Mouse (Mus musculus): Measurements from ENCODE around the gene Pbx1.

The Pbx1 gene

DNA sequence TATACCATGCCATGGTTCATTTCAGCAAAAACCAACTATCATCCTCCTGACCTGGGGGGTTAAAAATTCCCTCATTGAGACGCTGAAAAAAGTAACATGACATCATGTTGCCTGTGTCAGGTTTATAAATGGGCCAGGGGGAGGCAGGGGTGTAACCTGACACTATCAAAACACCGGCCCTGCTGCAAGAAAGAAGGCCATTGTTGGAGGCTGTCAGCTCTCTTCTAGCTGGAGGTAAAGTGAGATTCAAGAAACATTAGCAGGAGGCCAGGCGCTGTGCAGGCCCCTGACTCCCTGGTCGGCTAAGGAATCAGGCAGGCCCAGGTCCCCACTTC is 49.3 kb downstream of the Pbx1 start:
- DNase-seq, result no peak

DNA sequence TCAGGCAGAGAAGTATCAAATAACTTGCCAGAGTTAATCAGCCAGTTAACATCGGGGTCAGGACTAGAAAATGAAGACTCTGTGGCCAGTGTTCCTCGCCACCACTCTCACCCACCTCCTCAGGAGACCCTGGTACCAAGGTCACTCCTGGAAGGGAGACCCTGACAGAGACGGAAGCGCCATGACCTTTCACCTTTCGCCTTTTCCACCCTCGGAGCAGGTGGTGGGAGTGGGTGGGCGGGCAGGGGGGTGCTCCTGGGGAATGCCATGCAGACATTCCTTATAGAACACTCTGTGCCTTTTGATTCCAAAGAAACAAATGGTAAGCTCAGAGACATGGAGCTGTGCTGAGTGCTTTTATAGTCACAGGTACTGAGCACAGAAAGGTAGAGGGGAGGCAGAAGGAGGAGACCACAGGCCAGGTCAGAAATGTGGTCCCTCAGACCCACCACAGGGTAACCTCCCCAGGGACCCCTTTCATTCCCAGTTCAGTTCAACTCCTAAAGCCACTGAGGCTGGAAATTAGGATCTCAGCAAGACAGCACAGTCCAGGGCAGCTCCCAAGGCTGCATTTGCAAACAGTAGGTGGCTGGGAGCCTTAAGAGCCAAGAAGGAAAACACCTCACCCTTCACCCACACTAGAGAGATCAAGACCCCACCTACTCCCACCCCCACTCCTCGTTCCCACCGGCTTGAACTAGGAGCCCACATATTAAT is 49.8 kb downstream of the Pbx1 start:
- no peak for DNase-seq

GRCm38 (mm10) chr1:168381451-168381850 is 50.6 kb downstream of the Pbx1 start:
- DNase-seq, result no peak

- DNase-seq, result peak; percentile 57 to 66
Measured at GRCm38 (mm10) chr1:168380241-168380770, 51.8 kb downstream of the Pbx1 start.

GRCm38 (mm10) chr1:168377650-168378049 is 54.4 kb downstream of the Pbx1 start:
- DNase-seq, result no peak

GRCm38 (mm10) chr1:168376330-168376729 is 55.7 kb downstream of the Pbx1 start:
- DNase-seq, result no peak

DNA sequence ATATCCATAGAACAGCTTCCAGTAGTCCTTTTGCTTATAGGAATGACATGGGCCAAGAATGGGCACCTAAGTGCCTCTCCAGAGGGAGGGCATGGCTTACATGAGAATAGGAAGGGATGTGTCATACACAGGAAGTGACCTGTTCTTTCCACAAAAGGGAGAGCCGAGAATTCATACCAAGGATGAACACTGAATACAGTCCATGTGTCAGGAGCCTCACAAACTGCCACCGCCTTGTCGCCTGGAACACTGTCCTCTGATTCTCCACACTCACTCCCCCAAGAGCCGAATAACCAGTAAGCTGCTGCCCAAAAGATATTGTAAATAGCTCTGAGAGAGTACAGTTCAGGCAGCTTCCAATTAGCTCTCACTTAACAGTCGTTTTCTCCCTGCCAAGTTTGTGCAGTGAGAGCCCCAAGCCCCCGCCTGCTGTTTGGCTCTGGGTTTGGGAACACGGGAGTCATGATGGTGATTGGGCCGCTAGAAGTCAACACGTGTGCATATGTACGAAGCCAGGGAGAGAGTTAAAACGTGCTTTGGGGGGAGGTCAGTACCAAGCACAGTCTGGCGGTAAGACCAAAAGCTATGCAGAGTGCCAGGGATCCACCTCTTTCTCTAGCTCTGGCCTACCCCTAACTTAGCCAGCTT is 57.0 kb downstream of the Pbx1 start:
- no peak for DNase-seq

- no peak for DNase-seq
Measured at GRCm38 (mm10) chr1:168372089-168372488, 60.0 kb downstream of the Pbx1 start.

DNA sequence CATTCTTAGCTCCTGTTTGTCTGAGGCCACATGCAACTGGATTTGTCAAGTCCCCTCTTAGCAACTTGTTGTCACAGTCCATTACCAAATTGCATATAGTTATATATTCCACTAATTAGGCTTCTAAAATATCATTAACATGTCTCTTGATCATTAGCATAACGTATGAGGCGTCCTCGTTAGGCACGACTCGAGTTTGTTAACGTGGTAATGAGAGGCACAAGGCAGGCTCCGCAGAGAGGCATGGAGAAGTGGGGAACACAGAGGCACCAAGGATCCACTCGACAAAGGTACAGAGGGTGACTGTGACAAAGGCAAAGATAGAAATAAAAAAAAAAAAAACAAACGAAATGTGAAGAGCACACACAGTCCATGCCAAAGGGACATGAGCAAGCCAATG is 61.1 kb downstream of the Pbx1 start:
- DNase-seq, result no peak

- DNase-seq, result no peak
Measured at GRCm38 (mm10) chr1:168366261-168366660, 65.8 kb downstream of the Pbx1 start.

DNA sequence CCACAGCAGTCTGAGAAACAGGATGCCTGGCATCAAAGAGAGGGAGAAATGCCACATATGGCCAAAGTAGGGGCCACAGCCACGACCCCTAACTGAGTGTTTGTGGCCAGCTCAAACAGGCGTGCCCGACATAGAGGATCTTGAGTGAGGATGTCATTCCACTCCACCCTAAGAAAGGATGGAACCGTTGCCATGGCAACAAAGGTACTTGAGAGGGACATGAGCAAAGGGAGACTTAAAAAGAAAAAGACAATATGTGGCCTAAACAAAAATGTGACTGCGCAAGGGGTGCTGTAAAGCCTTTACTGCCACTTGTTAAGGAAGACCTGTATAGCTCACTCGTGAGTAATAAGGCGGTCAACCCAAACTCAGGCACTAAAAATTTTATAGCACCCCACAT is 67.7 kb downstream of the Pbx1 start:
- DNase-seq, result no peak

DNA sequence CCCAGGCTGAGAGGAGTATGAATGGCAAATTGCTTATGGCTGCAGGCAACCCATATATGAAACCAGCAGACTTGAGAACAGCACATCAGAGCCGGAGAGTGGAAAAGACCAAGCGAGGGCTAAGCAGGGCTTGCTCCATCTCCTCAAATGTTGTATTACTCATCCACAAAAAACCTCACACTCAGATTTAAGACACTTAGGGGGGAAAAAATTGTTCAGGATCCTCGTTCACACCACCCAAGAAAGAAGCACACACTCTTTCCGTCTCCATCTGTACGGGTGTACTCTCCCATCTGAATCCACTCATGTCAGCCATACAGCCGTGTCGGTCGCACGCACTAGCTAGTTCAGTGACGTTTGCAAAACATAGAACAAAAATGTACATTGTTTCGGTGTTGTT is 69.0 kb downstream of the Pbx1 start:
- DNase-seq, result no peak

DNA sequence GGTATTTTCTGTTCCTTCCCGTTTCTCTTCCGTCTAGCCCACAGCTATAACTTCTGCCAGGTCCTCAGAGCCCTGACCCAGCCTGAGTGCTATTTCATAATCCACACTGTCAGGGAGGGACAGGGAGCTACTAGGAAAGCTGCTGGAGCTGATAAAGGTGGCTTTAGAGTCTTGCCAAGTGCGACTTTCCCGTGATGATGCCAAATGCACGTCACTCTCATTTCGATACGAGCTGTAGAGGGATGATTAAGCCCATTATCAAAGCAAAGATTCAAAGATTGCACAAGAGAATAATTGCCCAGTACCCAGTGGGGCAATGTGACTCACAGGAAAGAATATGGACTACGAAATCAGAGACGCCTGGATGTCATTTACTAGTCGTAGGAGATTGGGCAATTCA is 69.6 kb downstream of the Pbx1 start:
- no peak for DNase-seq

GRCm38 (mm10) chr1:168357680-168358611 is 74.1 kb downstream of the Pbx1 start:
- no peak for DNase-seq

GRCm38 (mm10) chr1:168356970-168357441 is 75.1 kb downstream of the Pbx1 start:
- DNase-seq, result no peak

DNA sequence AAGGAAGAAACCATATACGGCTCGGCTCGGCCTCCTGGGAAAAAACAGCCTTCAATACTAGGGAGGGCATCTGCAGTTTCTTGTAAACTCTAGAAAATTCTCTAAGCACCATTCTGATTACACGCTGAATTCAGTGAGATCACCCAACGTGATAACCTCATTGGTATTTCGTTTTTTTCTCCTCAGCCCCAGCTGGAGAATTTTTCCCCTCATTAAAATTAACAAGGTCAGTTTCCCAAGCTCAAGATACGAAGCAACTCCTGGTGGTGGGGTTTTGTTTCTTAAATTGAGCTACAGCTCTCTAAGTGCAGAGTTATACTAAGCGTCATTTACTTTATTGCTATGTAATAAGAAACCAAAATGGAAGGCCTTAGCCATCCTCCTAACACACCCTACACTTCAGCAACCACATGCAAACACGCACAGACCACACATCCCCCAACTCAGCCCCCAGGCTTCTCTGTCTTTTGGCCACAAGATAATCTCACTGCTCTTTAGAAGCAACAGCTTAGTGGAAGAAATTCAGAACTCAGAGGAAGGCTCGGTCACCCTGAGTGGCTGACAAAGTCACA is 76.0 kb downstream of the Pbx1 start:
- no peak for DNase-seq

DNA sequence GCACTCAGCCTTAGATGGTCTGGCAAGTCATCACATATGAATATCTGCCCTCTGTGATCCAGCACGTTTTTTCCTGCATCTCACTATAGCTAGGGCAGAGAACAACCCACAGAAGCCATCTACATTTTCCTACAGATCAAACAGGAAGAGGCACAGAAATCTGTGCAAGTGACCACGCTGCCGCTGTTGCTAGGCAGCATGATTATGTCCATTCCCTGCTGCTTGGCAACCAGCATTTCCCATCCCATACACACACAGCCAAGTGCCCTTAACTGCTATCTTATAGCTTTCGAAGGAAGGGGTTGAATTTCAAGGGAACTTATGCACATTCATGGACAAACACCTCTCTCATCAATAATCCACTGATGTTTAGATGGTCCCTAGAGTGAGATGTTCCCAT is 77.1 kb downstream of the Pbx1 start:
- DNase-seq, result no peak

GRCm38 (mm10) chr1:168348036-168348784 is 83.9 kb downstream of the Pbx1 start:
- DNase-seq, result no peak

DNA sequence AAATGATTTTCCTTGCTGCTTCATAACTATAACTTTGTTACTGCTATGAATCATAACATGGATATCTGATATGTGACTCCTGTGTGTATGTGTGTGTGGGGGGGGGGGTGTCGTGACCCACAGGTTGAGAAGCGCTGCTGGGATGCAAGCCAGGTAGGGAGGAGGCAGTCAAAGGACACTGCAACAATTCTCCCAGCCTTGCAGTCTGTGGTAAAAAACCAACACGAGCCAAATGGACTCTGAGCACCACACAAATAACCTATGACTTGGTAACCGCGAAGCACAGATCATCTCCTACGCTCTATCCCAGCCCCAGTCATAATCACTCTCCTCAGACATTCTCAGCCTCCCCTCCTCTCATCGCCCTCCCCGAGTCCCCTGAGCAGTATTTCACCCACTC is 87.2 kb downstream of the Pbx1 start:
- DNase-seq, result no peak

DNA sequence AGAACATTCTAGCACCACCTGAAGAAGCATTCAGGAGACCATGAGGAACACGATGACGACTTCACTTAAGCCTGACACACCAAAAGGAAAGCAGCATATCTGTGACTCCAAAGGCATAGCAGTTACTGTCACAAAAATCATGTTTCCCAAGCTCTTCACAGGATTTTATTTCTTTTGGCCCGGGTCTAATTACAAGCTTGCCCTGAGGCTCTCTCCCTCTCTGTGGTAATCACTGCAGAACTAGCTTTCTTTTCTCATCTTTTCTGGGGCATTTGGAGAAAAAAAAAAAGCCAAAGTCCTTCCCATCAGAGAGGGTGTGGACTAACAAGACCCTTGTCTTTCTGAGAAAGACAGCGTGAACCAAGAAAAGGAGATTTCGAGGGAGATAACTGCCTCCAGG is 87.8 kb downstream of the Pbx1 start:
- DNase-seq, result no peak

DNA sequence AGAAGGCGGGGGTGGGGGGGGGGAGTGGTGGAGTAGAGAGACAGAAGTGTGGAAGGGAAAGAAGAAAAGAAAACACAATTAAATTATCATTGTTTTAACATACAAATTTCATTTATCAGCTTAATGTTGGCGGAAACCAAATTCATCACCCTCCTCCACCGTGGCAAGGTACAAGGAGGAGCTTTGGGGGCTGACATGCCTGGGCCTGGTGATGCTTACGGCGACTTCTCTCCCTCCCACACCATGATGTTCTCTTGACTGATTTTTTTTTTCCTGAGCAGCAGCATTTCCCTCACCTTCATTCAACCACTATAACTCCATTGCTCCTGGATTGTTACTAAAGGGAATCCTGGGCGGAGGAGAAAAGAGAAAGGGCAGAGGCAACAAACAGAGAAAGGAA is 89.8 kb downstream of the Pbx1 start:
- no peak for DNase-seq

DNA sequence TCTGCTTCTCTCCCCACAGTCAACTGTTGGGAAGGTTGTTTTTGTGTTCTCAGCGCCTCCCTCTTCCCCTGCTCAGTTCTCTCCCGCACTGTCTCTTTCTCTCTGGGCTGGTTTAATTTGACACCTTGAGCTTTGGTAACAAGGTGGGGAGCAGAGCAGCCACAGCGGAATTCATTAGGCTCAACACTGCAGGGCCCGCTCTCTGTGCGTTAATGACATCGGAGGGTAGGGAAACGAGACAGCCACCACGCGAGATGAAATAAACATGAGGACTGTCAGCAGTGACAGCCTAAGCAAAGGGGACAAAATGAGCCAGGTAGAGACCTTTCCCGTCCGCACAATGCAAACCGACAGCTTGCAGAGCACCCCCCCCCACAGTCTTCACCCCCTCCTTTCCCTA is 90.2 kb downstream of the Pbx1 start:
- no peak for DNase-seq
